ENCODE assay signal across 24 mouse cellular contexts in genomic region chr6:69045375-69045774, GRCm38 (mm10).
"Had no signal": no experiment of that assay in that cellular context is flagged by ENCODE, and none has a peak within 500 bp of the region (broad histone marks: within the 10 kb centered on the region; RNA-seq: fewer than 3 reads in every experiment).

No protein-coding gene starts in this region.

- H3K9me3 ChIP-seq: heart, embryonic 10.5 days; heart, embryonic 12.5 days; hindbrain, embryonic 10.5 days; hindbrain, embryonic 12.5 days; hindbrain, embryonic 15.5 days; intestine, embryonic 15.5 days; limb, embryonic 10.5 days; limb, embryonic 12.5 days; liver, embryonic 12.5 days had no signal

- H3K4me3 ChIP-seq: gastrocnemius, adult 2 months; heart, embryonic 10.5 days; heart, embryonic 12.5 days; hindbrain, embryonic 10.5 days; hindbrain, embryonic 12.5 days; hindbrain, embryonic 15.5 days; intestine, embryonic 15.5 days; layer of hippocampus, adult 2 months; left cerebral cortex, adult 2 months; limb, embryonic 10.5 days; limb, embryonic 12.5 days; liver, embryonic 12.5 days had no signal

- H3K4me1 ChIP-seq: heart, embryonic 10.5 days; heart, embryonic 12.5 days; hindbrain, embryonic 10.5 days; hindbrain, embryonic 12.5 days; hindbrain, embryonic 15.5 days; intestine, embryonic 15.5 days; limb, embryonic 10.5 days; limb, embryonic 12.5 days; liver, embryonic 12.5 days had no signal

- DNase-seq: gastrocnemius, adult 2 months; gastrocnemius, postnatal 10 days; gastrocnemius, postnatal 25 days; heart, adult 18-20 months; heart, postnatal 10 days; heart, postnatal 4 days; kidney, adult 18-20 months; kidney, adult 8-10 months; kidney, postnatal 10 days; kidney, postnatal 25 days; kidney, postnatal 4 days had no signal

- H3K4me2 ChIP-seq: heart, embryonic 12.5 days; hindbrain, embryonic 12.5 days; hindbrain, embryonic 15.5 days; intestine, embryonic 15.5 days; limb, embryonic 12.5 days; liver, embryonic 12.5 days had no signal

- H3K36me3 ChIP-seq: heart, embryonic 10.5 days; heart, embryonic 12.5 days; hindbrain, embryonic 10.5 days; hindbrain, embryonic 12.5 days; hindbrain, embryonic 15.5 days; intestine, embryonic 15.5 days; limb, embryonic 10.5 days; limb, embryonic 12.5 days; liver, embryonic 12.5 days had no signal

- ATAC-seq: inflammation-experienced regulatory T-cells, adult 6 months; intestine, embryonic 15.5 days; intestine, postnatal 0 days; liver, embryonic 12.5 days had no signal

- H3K27me3 ChIP-seq: heart, embryonic 12.5 days; hindbrain, embryonic 12.5 days; hindbrain, embryonic 15.5 days; intestine, embryonic 15.5 days; limb, embryonic 12.5 days; liver, embryonic 12.5 days had no signal

- H3K9ac ChIP-seq: heart, embryonic 12.5 days; hindbrain, embryonic 12.5 days; hindbrain, embryonic 15.5 days; intestine, embryonic 15.5 days; limb, embryonic 12.5 days; liver, embryonic 12.5 days had no signal

- H3K27ac ChIP-seq: gastrocnemius, adult 2 months; heart, embryonic 10.5 days; hindbrain, embryonic 10.5 days; hindbrain, embryonic 12.5 days; hindbrain, embryonic 15.5 days; intestine, embryonic 15.5 days; layer of hippocampus, adult 2 months; left cerebral cortex, adult 2 months; limb, embryonic 10.5 days; limb, embryonic 12.5 days; liver, embryonic 12.5 days had no signal
